Mouse (Mus musculus) mouse trophoblast stem cell (cell line): ENCODE data around the gene Ank3.

Experiments used
- in situ Hi-C, 2 experiments: fragments of 300-500 bp; cut with MseI, MboI; formaldehyde crosslinking; loops; 2 replicates in 1 of 2; 3 replicates in 1 of 2; pipeline ENCODE4 v1.15.1; 2025

Gene Ank3

GRCm38 (mm10) chr10:69951426-69951825 is 552.9 kb downstream of the Ank3 start:
- in situ Hi-C loops, result loop anchor here in 1 of 2 experiments (25.0 kb wide), 1 partner anchor 289 kb away; no protein-coding TSS in a partner anchor

- in situ Hi-C loops, result loop anchor here in 1 of 2 experiments (25.0 kb wide), 1 partner anchor 290 kb away; no protein-coding TSS in a partner anchor
Observed at GRCm38 (mm10) chr10:69952316-69952715, 553.7 kb downstream of the Ank3 start.

- in situ Hi-C loops, result loop anchor here in 1 of 2 experiments (25.0 kb wide), 1 partner anchor 292 kb away; no protein-coding TSS in a partner anchor
Observed at GRCm38 (mm10) chr10:69954657-69955267, 556.2 kb downstream of the Ank3 start.

GRCm38 (mm10) chr10:69962226-69962625 is 563.7 kb downstream of the Ank3 start:
- in situ Hi-C loops, result loop anchor here (5.0 to 25.0 kb wide), 2 partner anchors 90 to 300 kb away; no protein-coding TSS in a partner anchor

- in situ Hi-C loops, result loop anchor here (5.0 to 25.0 kb wide), 2 partner anchors 91 to 301 kb away; no protein-coding TSS in a partner anchor
Observed at GRCm38 (mm10) chr10:69962976-69963375, 564.4 kb downstream of the Ank3 start.

- in situ Hi-C loops, result loop anchor here (5.0 to 25.0 kb wide), 2 partner anchors 92 to 302 kb away; no protein-coding TSS in a partner anchor
Observed at GRCm38 (mm10) chr10:69964611-69965010, 566.0 kb downstream of the Ank3 start.

- in situ Hi-C loops, result loop anchor here in 1 of 2 experiments (25.0 kb wide), 1 partner anchor 303 kb away; no protein-coding TSS in a partner anchor
Observed at GRCm38 (mm10) chr10:69965085-69965484, 566.5 kb downstream of the Ank3 start.

GRCm38 (mm10) chr10:69967994-69968393 is 569.4 kb downstream of the Ank3 start:
- in situ Hi-C loops, result loop anchor here in 1 of 2 experiments (25.0 kb wide), 1 partner anchor 306 kb away; no protein-coding TSS in a partner anchor

- in situ Hi-C loops, result no loop called here
Observed at GRCm38 (mm10) chr10:69979636-69980035, 581.1 kb downstream of the Ank3 start.

GRCm38 (mm10) chr10:69981386-69982097 is 583.0 kb downstream of the Ank3 start:
- in situ Hi-C loops, result no loop called here

GRCm38 (mm10) chr10:69982701-69983100 is 584.1 kb downstream of the Ank3 start:
- in situ Hi-C loops, result no loop called here

- in situ Hi-C loops, result no loop called here
Observed at GRCm38 (mm10) chr10:69987496-69987895, 588.9 kb downstream of the Ank3 start.

- in situ Hi-C loops, result no loop called here
Observed at GRCm38 (mm10) chr10:69997082-69997481, 598.5 kb downstream of the Ank3 start.

- in situ Hi-C loops, result no loop called here
Observed at GRCm38 (mm10) chr10:70004058-70004457, 605.5 kb downstream of the Ank3 start.

GRCm38 (mm10) chr10:70004831-70005230 is 606.3 kb downstream of the Ank3 start:
- in situ Hi-C loops, result no loop called here

- in situ Hi-C loops, result no loop called here
Observed at GRCm38 (mm10) chr10:70006380-70006779, 607.8 kb downstream of the Ank3 start.

GRCm38 (mm10) chr10:70011738-70012137 is 613.2 kb downstream of the Ank3 start:
- in situ Hi-C loops, result no loop called here

GRCm38 (mm10) chr10:70013931-70014330 is 615.4 kb downstream of the Ank3 start:
- in situ Hi-C loops, result no loop called here

- in situ Hi-C loops, result no loop called here
Observed at GRCm38 (mm10) chr10:70015201-70015600, 616.6 kb downstream of the Ank3 start.

GRCm38 (mm10) chr10:70018691-70019090 is 620.1 kb downstream of the Ank3 start:
- in situ Hi-C loops, result no loop called here

GRCm38 (mm10) chr10:70021667-70022066 is 623.1 kb downstream of the Ank3 start:
- in situ Hi-C loops, result no loop called here

- in situ Hi-C loops, result no loop called here
Observed at GRCm38 (mm10) chr10:70022596-70022995, 624.0 kb downstream of the Ank3 start.

- in situ Hi-C loops, result no loop called here
Observed at GRCm38 (mm10) chr10:70023861-70024260, 625.3 kb downstream of the Ank3 start.
